Mouse (Mus musculus) megakaryocyte, embryonic 14.5 days (primary cell): ENCODE results near the gene Foxl1.

Experiments
- FLI1 ChIP-seq: IDR thresholded peaks from 2 replicates; pipeline ENCODE4 v1.6.1; 2012; ENCODE audit warnings: low read length, inconsistent platforms, mixed read lengths
- GATA1 ChIP-seq: IDR thresholded peaks from 3 replicates; pipeline ENCODE4 v1.6.1; 2012; ENCODE audit warnings: mixed read lengths, low read length, inconsistent platforms, borderline replicate concordance

- TF ChIP-seq GATA1 (no peak), FLI1 (no peak)
Measured at GRCm38 (mm10) chr8:121175540-121176090, 47.9 kb downstream of the Foxl1 start.
